Mouse (Mus musculus) heart, postnatal 0 days (tissue): Measurements from ENCODE around the gene Prrc2c.

Experiments
- CTCF ChIP-seq: IDR thresholded peaks from 2 replicates; pipeline ENCODE4 v1.5.1; 2016; ENCODE audit warnings: antibody characterized with exemption, control low read depth, low read depth
- EP300 ChIP-seq: IDR thresholded peaks from 2 replicates; pipeline ENCODE4 v1.6.1; 2016; ENCODE audit warnings: antibody characterized with exemption, low read depth

DNA sequence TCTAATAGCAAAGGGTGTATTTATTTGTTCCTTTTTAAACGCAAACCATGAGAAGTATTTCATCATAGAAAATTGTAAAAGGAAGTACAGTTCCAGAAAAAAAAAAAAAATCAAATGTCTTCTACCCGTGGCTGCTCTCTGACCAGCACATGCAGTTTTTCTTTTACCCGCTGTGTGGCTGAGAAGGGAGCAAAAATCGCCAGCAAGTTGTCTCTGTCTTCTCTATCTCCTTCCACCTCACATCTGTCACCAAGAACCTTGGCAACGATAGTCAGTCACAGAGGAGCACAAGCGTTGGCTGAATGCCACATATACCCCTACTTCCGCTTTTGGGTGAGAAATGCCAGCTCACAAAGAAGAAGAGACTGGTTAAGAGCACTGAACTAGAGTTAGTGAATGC lies 115.1 kb downstream of the Prrc2c start:
- TF ChIP-seq EP300 (no peak), CTCF (no peak)
